Mouse (Mus musculus): ENCODE results near the gene Setd1b. TPM values are rescaled to one million over a fixed set of nuclear protein-coding genes. Genes with fewer than 3 reads are reported as not detected.

Setd1b gene
- total and polyA plus RNA-seq, 3 experiments = 0.50 to 9.1 (median 2.3) TPM

DNA sequence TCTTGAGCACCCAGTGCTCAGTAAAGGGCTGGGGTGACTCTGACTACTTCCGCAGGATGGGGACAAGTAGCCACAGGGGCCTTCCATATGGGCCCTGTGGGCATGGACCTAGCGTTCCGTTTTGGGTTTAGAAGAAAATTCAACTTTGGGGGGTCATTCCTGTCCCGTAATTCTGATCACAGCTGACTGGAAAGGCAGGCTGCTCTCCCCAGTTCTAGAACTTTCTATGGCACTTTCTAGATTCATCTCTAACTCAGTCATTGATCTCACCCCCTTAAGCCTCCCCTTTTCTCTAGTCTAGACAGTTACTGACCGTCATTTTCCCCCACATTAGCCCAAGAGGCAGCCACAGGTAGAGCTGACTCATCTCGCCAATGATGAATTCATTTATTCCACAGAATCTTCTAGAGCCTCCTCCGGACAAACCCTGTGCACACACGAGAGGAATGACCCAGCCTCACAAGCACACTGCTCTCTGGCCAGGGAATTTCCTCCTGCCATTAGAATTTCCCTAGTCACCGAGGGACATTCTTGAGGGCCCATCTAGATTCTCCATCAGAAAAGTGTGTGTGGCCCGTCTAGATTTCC lies 12.7 kb upstream of the Setd1b start:
- Histone ChIP-seq H3K4me1 (ENCODE audit: control insufficient read depth in 1 of 2, insufficient read depth in 2 of 2) (peaks cover 7 to 80% of the 10 kb centered on the region in 2 experiments), H3K9me3 (replicated peaks; ENCODE audit: low read length) (no peaks in the 10 kb centered on the region), H3K36me3 (replicated peaks in 1 of 2; ENCODE audit: control insufficient read depth in 1 of 2, insufficient read depth in 1 of 2, low read length in 1 of 2) (peaks cover 10 to 32% of the 10 kb centered on the region in 2 experiments), H3K27me3 (replicated peaks) (no peaks in the 10 kb centered on the region), H3K9ac (ENCODE audit: insufficient read depth, low read depth) (peak overlapping the region; percentile 72), H3K27ac (ENCODE audit: insufficient read depth, low read depth) (peak overlapping the region; percentile 98), H3K4me3 (replicated peaks in 1 of 3; ENCODE audit: low read depth in 2 of 3, low read length in 2 of 3, poor library complexity in 1 of 3) (peak overlapping the region; percentile 27 to 72 (median 52)), H3K4me2 (ENCODE audit: insufficient read depth, low read depth, poor library complexity, severe bottlenecking) (peak overlapping the region; percentile 87), H3K79me2 (replicated peaks; ENCODE audit: control insufficient read depth, extremely low read depth, insufficient read depth, poor library complexity, severe bottlenecking) (peaks cover 53% of the 10 kb centered on the region)
- TF ChIP-seq EP300 (IDR thresholded peaks at IDR 0.05; ENCODE audit: low read length) (peak; percentile 71), MXI1 (IDR thresholded peaks at IDR 0.05; ENCODE audit: low read depth, low read length) (peak; percentile 6; the same call in 1 of the 2 replicates), MAX (IDR thresholded peaks at IDR 0.05; ENCODE audit: low read length) (peak; percentile 40; the same call in 1 of the 2 replicates), MAZ (IDR thresholded peaks at IDR 0.05; ENCODE audit: low read depth, low read length) (no peak; the same call in 1 of the 2 replicates), NELFE (IDR thresholded peaks at IDR 0.05; ENCODE audit: low read depth, low read length) (peak; percentile 51; the same call in 1 of the 2 replicates), ELF1 (IDR thresholded peaks at IDR 0.05; ENCODE audit: low read depth, low read length) (peak; percentile 77), CTCF (conservative IDR thresholded peaks at IDR 0.05 in 1 of 2, IDR thresholded peaks at IDR 0.05 in 1 of 2; ENCODE audit: low read depth in 2 of 2, low read length in 2 of 2) (no peak), CHD2 (IDR thresholded peaks at IDR 0.05; ENCODE audit: low read length) (peak; percentile 35), UBTF (IDR thresholded peaks at IDR 0.05; ENCODE audit: low read depth, low read length) (no peak), JUN (IDR thresholded peaks at IDR 0.05; ENCODE audit: insufficient read depth, low read depth, low read length) (peak; percentile 79), RCOR1 (conservative IDR thresholded peaks at IDR 0.05; ENCODE audit: low read depth, low read length) (peak; percentile 26; the same call in 1 of the 2 replicates), PAX5 (IDR thresholded peaks at IDR 0.05; ENCODE audit: low read length) (no peak), IRF4 (IDR thresholded peaks at IDR 0.05; ENCODE audit: low read depth, low read length) (peak; percentile 82), JUND (conservative IDR thresholded peaks at IDR 0.05; ENCODE audit: low read depth, low read length) (peak; percentile 68; the same call in 1 of the 2 replicates), MEF2A (IDR thresholded peaks at IDR 0.05; ENCODE audit: borderline replicate concordance, low read depth, low read length) (peak; percentile 5; the same call in 1 of the 2 replicates), NRF1 (IDR thresholded peaks at IDR 0.05; ENCODE audit: low read depth, low read length) (no peak), CHD1 (IDR thresholded peaks at IDR 0.05; ENCODE audit: low read depth, low read length) (no peak), POLR2A (IDR thresholded peaks at IDR 0.05; ENCODE audit: low read depth, low read length) (peak; percentile 61), ETS1 (conservative IDR thresholded peaks at IDR 0.05; ENCODE audit: low read depth, low read length) (peak; percentile 91), POLR2AphosphoS2 (IDR thresholded peaks at IDR 0.05; ENCODE audit: low read depth, low read length) (no peak), MYC (IDR thresholded peaks at IDR 0.05; ENCODE audit: low read depth, low read length) (peak; percentile 11; the same call in 1 of the 2 replicates), HCFC1 (IDR thresholded peaks at IDR 0.05; ENCODE audit: low read depth, low read length) (peak; percentile 66), MAFK (IDR thresholded peaks at IDR 0.05; ENCODE audit: insufficient replicate concordance, low read length) (peak; percentile 39; the same call in 1 of the 2 replicates), BHLHE40 (IDR thresholded peaks at IDR 0.05; ENCODE audit: low read depth, low read length) (peak; percentile 92)
- peak; percentile 73 for DNase-seq (ENCODE audit: extremely low read depth)
- in situ Hi-C loops (cut with MboI; ENCODE audit: low pct_ligation_motif_present, low pct_unique_long_range_greater_than_20kb, low sequenced_read_pairs) = no loop called here
- dilution Hi-C loops (cut with MboI; ENCODE audit: extremely low pct_ligation_motif_present, extremely low pct_unique_long_range_greater_than_20kb, low sequenced_read_pairs) = no loop called here
